Mouse (Mus musculus) cerebellum, postnatal 14 days (tissue): ENCODE results near the gene Sema3f.
A peak's percentile ranks its signal among the peaks of the same experiment; 100 is the strongest.

ENCODE experiments used
- DNase-seq, 2 experiments: peaks; one replicate each; pipeline ENCODE4 v3.0.0; 2021; ENCODE audit warnings: mixed read lengths in 2 of 2

Sema3f gene

DNA sequence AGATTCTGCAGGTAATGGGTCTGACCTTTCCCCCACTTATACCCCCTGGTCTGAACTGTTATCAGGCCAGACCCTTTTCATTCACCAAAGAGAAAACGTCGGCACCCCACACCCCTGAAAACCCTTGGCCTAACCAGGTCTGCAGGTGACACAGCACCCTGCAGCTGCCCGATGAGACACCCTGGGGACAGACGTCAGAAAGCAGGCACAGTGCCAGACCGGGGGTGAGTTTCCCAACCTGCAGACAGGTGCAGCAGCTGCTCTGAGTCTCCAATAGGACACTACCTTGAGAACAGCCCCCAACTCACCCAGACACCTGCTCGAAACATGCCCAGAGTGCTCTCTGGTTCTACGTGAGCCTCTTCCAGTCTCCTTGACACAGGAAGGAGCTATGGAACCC lies 21.3 kb downstream of the Sema3f start:
- DNase-seq = no peak

DNA sequence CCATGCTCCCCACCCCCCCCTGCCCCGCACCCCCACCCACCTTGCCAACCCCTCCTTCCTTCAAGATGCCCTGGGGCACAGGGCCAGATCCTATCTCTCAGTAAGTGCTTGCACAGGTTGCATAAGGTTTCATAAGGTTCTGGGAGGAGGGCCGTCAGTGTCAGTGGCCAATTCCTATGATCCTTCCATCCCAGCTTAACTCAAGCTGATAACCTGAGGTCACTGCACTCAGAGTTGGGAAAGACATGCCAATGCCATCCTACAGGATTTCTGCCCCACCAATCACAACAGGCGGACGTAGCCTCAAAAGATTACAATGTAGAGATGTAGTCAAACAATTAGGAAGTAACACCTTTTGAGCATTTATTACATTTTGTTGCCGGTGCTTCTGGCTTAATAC lies 21.9 kb downstream of the Sema3f start:
- DNase-seq = no peak

DNA sequence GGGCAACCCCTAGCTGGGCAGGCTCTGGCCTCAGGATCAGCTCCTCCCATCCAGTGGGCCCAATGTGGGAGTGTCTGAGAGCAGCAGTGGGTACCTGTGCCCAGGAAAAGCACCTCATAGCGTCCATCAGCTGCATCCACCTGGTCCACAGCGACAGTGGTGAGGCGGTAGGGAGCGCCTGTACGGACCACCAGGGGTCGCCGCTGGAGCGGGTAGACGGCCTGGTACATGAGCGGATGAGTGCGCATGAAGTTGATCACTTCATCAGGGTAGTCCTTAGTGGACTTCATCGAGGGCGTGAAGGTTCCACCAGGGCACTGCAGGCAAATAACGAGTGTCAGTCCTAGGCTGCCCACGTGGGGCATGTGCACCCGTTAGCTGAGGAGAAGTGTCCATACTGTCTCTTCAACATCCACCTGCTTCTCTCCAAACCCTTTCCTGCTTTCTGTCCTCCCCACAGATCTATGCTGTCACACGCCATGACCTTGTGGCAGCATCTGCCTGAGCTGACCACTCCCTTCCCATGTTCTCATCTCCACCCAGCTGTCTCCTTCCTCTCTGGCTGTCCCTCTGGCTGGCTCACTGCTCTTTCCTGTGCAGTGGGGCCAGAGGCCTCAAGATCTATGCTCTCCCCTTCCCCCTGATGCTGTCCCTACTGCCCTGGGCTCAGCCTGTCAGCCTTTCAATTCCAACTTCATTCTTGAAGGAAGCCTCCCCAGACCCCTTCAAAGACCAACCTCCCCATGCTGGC lies 24.9 kb downstream of the Sema3f start:
- DNase-seq = peak; percentile 76 to 88

DNA sequence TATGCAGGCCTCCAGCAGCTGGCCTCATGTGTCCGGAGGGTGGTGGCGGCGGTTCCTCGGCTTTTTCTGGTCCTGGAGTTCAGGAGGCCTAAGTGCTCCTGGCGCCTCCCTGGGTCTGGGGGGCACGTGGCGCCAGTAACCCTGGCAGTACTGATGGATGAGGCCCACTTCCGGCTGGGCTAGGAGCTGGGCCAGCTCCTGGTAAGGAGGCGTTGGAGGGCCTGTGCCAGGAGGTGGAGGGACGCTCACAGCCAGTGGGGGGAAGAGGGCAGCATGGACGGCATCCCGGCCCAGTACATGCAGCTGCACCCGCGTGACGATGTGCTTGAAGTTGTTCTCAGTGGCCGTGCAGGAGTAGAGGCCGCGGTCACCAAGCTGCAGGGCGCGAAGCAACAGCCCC lies 27.9 kb downstream of the Sema3f start:
- DNase-seq = no peak

DNA sequence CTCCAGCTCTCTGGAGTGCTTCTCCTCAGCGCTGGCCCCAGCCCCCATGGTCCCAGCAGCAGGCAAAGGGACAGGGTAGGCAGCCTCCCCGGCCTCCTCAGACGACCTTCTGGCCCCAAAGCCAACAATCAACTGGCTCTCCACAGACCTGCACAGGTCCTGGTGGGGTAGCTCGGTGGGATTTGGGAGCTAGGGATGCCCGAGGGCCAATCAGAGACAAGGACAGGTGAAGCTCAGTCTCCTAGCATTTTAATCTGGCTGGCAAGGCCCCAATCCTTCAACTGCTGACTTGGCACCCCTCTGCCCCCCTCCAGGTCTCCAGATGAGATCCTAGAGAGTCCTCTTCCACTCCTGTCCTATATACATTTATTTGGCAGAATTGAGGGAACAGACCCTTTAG lies 30.8 kb downstream of the Sema3f start, which contains the start of gene Gnat1:
Gene Gnat1, minus strand, starts transcription at position 212 of the 400 bp plus-strand sequence.
- no peak for DNase-seq

DNA sequence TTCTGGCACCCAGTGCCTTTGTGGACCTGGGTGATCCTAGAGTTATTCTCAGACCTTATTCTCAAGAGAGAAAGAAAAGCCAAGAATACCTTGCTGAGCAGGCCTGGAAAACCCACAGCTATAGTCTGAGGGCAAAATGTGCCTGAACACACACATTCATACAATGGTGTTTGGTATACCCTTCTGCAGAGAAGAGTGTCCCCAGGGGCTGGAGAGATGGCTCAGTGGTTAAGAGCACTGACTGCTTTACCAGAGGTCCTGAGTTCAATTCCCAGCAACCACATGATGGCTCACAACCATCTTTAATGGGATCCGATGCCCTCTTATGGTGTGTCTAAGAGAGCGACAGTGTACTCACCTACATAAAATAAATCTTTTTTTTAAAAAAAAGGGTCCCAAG lies 31.4 kb downstream of the Sema3f start:
- no peak for DNase-seq

DNA sequence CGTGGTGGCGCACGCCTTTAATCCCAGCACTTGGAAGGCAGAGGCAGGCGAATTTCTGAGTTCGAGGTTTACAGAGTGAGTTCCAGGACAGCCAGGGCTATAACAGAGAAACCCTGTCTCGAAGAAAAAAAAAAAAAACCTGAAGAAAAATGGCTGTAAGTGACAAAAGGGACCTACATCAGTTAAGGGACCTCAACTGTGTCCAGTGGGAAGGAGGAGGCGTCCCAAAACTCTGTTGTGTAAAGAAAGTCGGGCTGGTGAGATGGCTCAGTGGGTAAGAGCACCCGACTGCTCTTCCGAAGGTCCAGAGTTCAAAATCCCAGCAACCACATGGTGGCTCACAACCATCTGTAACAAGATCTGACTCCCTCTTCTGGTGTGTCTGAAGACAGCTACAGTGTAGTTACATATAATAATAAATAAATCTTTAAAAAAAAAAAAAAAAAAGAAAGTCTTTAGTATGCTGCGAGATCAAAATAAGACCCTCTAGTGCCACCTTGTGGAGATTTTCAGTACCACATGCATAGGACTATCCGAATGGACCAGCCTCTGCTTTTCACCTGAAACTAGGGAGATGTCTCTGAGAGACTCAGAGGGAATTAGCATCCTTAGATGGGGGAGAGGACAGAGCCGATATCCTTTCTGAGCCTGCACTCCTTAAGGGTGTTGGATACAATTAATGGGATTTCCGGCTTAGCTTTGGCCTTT lies 32.3 kb downstream of the Sema3f start:
- DNase-seq = peak; percentile 90 to 93

DNA sequence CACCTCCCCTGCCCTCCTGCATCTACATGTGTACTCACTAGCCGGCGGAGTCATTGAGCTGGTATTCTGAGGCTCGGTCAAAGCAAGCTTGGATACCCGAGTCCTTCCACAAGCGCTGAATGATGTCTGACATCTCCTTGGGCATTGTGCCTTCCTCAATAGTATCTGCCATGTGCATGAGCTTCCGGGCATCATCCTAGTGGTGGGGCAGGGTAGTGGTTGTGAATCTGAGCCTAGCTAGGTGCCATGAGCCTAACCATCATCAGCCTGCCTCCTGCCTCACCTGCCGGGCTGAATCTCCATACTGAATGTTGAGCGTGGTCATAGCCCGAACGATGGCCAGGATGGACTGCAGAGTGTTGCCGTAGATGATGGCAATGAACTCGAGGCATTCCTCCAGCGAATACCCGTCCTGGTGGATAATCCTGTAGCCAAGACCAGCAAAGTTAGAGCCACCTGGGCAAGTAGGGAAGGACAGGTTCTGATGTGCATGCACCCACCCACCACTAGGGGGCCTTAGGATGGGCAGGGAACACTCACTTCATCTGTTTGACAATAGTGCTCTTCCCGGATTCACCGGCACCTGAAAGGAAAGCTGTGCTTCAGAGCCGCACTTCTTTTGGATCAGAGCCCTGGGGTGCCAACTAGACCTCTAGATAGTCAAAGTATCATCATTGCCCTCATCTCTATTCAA lies 33.0 kb downstream of the Sema3f start:
- DNase-seq = peak; percentile 66 to 80

DNA sequence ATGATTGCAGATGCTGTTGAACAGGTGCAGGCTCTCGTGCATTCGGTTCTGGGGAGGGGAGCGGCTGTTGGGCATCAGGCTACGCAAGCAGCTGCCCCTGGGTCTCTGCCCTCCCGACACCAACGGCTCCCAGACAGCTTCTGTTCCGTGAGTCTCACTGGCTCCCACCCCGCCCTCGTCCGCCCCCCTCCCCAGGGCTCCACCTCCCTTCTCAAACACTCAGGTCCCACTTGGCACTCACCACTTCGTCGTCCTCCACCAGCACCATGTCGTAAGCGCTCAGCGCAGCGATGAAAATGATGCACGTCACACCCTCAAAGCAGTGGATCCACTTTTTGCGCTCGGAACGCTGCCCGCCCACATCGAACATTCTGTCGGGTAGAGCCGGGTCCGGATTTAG lies 34.0 kb downstream of the Sema3f start:
- DNase-seq = no peak

DNA sequence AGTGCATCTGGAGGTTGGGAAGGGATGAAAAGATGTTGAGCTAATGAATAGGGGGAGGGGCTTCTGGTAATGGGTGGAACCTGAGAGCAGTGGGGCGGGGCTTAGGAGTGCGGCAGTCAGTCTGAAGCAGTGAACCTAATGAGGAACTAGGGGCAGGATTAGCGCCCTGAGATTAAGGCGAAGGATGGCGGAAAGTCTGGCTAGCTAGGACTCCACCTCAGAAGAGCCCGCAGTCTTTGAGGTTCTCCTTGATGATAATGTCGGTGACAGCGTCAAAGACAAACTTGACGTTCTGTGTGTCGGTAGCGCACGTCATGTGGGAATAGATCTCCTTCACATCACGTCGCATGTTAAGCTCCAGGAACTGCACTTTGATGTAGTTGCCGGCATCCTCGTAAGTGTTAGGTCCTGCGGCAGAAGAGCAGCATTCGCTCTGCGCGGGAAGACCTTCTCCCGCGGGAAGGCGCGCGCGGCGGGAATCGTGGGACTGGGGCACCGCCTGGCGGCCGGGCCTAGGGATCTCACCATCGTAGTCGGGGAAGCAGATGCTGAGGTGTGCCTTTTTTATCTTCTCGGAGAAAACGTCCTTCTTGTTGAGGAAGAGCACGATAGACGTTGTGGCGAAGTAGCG lies 34.5 kb downstream of the Sema3f start:
- peak; percentile 70 to 79 for DNase-seq

DNA sequence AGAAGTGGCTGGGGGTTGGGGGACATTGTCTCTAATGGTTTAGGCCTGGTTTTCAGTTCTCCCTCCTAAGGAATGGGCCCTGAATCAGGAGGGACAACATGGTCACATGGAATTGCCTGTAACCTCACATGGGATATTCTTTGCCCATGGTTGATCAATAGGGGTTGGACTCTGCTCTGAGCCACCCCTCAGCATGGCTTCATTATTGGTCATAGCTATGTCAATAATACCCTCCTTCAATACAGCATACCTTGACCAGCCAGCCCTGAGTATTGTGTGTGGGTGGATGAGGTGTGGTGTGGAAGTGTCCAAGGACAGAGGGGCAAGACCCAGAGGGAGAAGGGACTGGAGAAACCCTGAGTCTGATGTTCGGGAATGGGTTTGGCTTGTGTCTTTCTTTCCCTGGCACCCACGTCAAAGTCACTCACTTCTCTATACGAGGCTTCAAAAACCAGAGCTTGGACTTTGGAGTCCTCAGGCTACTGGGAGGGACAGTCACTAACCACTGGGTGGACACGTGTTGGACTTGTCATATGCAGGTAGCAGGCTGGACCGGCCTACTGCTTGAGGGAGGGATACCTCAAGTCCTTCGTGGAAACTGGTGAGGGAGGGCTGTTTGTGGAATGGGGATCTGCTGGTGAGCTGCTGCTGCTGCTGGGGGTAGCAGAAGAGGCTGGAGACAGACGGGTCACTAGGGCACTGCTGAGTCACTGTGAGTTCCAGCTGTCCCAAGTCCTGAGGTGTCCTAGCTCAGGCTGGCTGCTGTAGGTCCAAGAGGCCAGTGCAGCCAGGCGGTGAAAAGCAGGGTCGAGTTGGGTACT lies 35.5 kb downstream of the Sema3f start:
- DNase-seq = no peak

DNA sequence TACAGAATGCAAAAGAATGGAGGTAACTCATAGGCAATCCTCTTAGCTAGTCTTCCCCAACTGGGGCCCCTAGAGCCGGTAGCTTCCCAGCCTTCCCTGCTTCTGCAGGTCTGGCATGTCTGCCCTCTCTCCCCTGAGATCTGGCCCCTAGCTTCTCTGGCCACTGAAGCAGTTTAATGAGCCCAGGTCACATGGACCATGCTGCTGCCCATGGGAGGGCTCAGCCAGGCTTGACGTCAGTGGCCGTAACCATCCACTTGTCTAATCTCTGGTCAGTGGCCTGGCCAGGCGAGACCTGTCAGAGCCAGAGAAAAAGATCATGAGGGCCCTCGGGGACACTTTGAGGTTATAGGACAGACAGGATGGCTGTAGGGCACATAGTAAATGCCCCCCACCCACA lies 40.0 kb downstream of the Sema3f start:
- DNase-seq = no peak

DNA sequence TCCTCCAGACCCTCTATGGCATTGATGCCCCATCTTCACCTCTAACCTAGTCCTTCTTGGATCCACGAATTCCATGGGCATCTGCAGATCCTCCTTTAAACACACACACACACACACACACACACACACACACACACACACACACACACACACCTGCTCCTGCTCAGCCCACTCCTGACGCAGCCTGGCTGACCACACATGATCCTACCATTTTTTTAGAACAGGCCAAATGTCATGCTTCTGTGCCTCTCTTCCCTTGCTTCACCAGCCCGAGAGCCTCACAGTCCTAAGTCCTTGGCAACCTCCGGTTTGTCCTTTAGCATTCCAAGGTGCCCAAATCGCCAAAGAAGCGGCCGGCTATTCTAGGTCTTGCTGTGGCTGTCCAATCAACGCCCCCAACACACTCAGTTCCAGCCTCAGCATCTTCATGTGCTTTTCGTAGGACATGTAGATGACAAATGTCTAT lies 40.8 kb downstream of the Sema3f start, which contains the start of gene Slc38a3:
Gene Slc38a3, minus strand, starts transcription at position 51 of the 466 bp plus-strand sequence.
- DNase-seq = no peak

DNA sequence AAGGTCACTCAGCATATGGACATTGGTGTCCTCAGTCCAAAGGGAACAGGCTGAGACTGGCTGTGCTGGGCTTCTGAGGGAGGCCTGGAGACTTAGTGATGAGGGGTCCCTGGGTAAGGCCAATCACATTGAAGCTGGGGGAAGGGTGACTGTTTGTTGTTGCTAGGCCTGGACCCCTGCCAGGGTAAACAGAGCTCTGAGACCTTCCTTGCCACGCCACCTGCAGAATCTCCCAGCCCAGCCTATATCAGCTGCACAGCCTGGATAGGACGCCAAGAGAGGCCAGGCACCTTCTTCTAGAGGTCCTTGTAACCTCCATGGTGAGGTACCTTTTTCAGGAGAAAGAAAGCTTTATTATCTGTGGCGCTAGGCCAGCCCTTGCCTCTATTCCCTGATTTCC lies 41.4 kb downstream of the Sema3f start:
- DNase-seq = no peak

DNA sequence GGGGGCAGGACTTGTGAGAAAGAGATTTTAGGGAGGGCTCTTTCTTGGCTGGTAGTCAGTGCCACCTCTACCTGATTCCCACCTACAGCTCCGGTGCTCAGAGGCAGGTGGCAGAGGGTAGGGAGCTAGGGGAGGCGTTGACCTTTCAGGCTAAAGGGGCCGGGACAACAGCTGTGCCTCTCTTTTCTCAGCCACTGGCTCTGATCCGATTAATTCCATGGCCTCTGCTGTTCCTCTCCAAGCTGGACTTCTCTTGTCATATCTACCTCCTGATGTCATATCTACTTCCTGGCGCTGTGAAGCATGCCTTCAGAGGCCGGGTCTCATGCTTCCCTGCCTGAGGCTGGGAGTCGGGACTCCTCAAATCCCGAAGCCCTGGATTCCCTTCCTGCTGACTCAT lies 42.3 kb downstream of the Sema3f start:
- DNase-seq = no peak

DNA sequence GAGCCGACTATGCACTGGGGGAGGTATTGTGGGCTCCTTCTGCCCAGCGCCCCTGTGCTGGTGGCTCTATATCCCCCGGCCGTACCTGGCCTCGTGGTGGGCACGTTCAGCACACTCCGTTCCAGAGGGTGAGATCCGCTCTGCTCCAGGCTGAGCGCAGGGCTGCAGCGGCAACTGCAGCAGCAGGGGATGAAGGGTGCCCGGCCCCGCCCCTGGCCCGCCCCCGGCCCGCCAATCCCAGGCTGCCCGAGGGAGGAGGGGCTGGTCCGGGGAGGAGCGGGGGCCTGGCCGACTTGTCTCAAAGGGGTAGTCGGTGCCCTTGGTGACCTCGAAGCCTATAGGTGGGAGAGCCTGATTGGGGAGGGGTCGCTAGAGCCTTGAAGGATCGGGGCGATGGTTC lies 43.1 kb downstream of the Sema3f start:
- DNase-seq = peak; percentile 33 to 44

DNA sequence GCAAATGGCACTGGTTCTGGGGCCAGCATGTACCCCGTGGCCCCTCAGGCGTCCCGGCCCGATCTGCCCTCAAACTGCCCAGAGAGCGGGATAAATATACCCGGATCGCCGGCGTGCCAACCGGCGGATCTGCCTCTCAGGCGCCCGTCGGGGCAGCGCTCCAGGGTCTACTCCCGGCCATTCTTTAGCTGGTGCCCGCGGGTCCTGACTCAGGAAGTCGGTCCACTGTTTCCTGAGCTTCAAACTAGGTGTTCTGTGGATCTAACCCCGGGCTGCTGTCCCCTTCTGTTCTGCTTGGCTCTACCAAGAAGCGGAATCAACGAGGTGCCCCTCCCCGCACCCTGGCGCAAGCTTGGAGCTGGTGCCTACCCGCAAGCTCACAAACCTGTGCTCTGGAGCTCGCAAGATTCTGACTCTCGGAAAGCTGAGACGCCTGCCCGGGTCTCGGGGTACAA lies 43.5 kb downstream of the Sema3f start:
- peak in 1 of 2 experiments; percentile 45 for DNase-seq

DNA sequence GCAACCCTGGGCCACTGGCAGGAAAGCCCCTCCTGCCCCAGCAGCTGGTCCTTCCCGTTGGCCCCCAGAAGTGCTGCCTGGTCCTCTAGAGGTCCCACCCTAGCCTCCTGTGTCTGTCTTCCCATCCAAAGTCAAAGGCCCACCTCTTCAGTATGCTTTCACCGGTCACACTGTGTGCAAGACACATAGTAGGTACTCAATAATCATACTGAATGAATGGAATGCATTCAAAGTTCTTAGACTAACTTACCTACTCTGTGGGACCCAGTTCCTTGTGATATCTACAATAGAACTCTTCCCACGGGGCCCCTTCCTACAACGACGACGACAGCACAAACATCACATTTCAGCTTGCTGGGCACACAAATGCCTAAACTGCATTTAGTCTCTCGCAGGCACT lies 45.0 kb downstream of the Sema3f start:
- DNase-seq = no peak

DNA sequence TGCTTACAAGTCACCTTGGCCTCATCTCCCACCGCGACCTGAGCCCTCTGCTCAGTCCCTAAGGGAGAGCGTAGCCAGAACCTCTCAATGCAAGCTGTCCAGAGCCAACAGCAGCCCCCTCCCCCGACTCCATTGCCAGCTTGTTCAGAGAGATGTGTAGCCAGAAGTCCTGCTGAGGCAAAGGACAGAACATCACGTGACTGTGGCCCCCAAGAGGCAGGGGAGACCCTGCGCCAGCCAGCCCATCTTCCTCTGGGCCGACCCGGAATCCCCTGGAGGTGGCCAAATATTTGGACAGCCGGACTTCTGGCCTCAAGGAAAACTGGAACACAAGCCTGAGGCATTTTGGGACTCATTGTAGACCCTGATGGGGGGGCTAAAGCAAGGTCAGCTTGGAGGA lies 46.8 kb downstream of the Sema3f start:
- no peak for DNase-seq

DNA sequence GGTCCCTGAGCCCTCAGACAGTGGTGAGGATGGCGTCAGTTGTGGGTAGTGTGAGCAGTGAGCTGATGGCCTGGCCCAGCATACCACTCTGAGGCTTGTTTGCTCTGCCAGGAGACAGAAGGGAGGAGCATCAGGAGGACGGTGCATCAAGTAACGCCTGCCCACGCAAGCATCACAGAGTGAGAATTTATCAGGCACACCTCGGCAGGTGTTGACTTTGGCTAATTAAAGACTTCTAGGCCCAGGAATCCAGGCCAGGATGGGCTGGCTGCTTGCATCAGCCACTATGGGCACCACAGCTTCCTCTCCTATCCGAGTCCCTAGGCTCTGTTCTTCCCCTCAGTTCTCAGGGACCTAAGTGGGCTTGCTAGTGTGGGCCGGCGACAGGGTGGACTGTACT lies 47.9 kb downstream of the Sema3f start:
- no peak for DNase-seq

DNA sequence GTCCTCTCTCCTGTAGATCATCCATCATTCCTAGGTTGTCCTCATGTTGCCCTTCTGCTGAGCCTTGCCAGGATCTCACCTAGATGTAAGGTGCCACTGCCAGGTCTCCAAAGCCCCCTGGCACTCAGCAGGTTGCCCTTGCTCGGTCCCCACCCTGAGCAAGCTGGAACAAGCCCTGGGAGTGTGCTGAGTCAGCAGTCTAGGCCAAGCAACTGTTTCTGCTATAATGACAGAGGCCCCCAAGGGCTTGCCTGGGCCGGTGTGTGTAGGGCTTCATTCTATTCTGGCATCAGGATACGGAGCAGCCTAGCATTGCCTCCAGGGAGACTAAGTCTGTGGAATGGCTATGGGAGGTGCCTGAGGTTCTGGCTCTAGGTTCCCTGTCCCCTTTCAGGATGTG lies 49.5 kb downstream of the Sema3f start:
- no peak for DNase-seq

DNA sequence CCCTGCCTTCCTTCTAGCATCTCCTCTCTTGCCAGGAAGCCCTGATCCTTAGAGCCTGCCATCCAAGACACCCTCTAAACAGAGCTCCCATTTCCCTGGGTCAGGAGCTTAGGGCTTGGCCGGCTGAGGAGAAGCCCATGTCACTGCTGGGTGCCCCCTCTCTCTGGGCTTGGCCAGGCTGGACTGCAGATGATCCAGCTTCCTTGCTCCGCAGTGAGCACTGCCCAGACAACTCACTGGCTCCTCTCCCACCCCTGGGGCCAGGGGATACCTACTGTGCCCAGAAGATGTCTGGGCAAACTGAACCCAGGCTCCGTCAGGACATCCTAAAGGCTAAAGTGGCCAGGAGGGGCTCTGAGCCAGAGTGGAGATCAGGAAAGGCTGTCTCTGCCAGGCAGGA lies 50.3 kb downstream of the Sema3f start:
- DNase-seq = peak; percentile 32 to 37
